Mouse (Mus musculus): ENCODE measurements around the gene Uck2. TPM values are rescaled to one million over a fixed set of nuclear protein-coding genes. Genes with fewer than 3 reads are reported as not detected.

Gene Uck2
- total RNA-seq (2014; rRNA removed), result 71.8 and 91.3 TPM in 2 replicates
- 40.1 and 44.7 TPM in 2 replicates for polyA plus RNA-seq (2015; fragmentation: Nextera tagmentation; extraction: Ambion mirVana)

DNA sequence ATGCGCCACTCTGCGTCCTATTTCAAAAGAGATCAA lies at the start of gene Uck2:
Gene Uck2 (minus strand): TSS at position 1 of the 36 bp plus-strand sequence.
- no peak for TF ChIP-seq CTCF (IDR thresholded peaks at IDR 0.05; ENCODE audit: low read depth)
- WGBS, result 0% methylated on average over 2 of the region's 2 CpGs
- no peak for ATAC-seq

DNA sequence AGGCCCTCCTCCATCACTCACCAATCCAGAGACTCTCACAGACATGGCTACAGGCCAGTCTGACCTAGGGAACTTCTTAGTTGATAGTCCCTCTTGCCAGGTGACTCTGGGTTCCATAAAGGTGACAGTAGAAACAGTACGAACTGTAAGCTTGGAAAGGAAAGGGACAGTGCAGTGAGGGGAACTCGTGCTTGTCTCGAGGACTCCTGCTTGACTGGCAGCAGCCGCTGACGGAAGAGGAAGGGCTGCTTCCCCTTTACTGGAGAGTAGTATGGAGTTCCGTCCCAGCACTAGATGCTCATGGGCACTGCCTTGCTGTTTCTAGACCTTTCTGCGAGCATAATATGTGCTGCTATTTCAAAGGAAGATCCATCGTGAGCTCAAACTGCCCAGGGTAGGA lies 46.0 kb upstream of the Uck2 start:
- no peak for DNase-seq (ENCODE audit: low spot score)
- 90% methylated on average over 8 of the region's 8 CpGs for WGBS
- ATAC-seq, result no peak

More for the DNA sequence above, at the start of gene Uck2:
- no peaks in the 10 kb centered on the region for H3K9me3 ChIP-seq (ENCODE audit: low read length)
- no peak for DNase-seq (ENCODE audit: low spot score)
- H3K27me3 ChIP-seq (ENCODE audit: insufficient read depth, low read length), result no peaks in the 10 kb centered on the region
- peaks cover 7% of the 10 kb centered on the region; the same call in 1 of the 2 replicates for H3K4me1 ChIP-seq (ENCODE audit: insufficient read depth, low read length)
- no peaks in the 10 kb centered on the region for H3K36me3 ChIP-seq (ENCODE audit: insufficient read depth, low read length)
- peak within 1 kb of the TSS; percentile 68 for H3K4me2 ChIP-seq (ENCODE audit: low read depth, low read length)
- H3K27ac ChIP-seq, result peak within 1 kb of the TSS; percentile 95
- H3K9ac ChIP-seq (replicated peaks; ENCODE audit: low read length), result peak within 1 kb of the TSS; percentile 76
- peak within 1 kb of the TSS; percentile 90 for H3K4me3 ChIP-seq (ENCODE audit: low read length)

DNA sequence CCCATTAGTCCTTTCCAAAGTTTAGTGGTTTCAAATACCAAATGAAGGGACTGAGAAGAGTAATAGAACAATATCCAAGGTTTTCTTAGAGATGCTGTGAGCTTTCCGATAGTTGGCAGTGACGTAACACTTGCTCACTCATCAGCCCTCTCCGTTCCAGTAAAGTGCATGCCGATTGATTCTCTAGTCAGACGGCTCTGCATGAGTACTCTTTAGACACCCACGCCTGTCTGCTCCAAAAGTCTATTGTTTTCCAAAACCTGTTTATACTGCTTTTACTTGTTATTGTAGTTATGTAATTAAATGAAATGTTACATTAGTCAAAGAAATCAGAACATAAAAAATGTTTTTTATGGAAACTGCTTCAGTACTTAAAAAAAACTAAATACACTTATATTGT lies 43.7 kb upstream of the Uck2 start:
- peaks cover 39% of the 10 kb centered on the region; the same call in 1 of the 2 replicates for H3K36me3 ChIP-seq (ENCODE audit: insufficient read depth, low read length)
- no peak for TF ChIP-seq CTCF (IDR thresholded peaks at IDR 0.05; ENCODE audit: low read depth)

More for the DNA sequence above, 46.0 kb upstream of the Uck2 start:
- Histone ChIP-seq H3K27me3 (ENCODE audit: insufficient read depth, low read length) (no peaks in the 10 kb centered on the region), H3K4me1 (ENCODE audit: insufficient read depth, low read length) (no peaks in the 10 kb centered on the region), H3K36me3 (ENCODE audit: insufficient read depth, low read length) (peaks cover 39% of the 10 kb centered on the region; the same call in 1 of the 2 replicates), H3K4me3 (ENCODE audit: low read length) (no peak overlapping the region), H3K9ac (replicated peaks; ENCODE audit: low read length) (no peak overlapping the region), H3K27ac (no peak overlapping the region), H3K4me2 (ENCODE audit: low read depth, low read length) (no peak overlapping the region), H3K9me3 (ENCODE audit: low read length) (no peaks in the 10 kb centered on the region)
- TF ChIP-seq CTCF (IDR thresholded peaks at IDR 0.05; ENCODE audit: low read depth), result no peak

DNA sequence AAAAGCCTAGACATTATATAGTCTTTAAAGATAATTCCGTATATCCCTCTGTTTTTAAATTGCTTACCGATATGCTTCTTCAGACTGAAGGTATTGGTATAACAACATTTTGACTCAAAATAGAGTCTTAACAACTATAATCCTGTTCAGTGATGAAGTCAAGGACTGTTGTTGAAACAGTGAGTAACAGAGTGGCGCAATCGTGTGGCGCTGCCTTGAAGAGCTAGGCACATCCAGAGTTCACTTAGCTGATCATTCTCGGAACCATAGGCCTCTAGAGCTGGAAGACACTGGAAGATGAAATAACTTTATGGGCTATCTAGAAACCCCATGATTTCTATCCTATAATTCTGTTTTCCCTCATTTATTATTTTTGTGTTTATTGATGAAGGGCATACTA lies 36.6 kb upstream of the Uck2 start:
- no peak for DNase-seq (ENCODE audit: low spot score)
- Histone ChIP-seq H3K4me3 (ENCODE audit: low read length) (no peak overlapping the region), H3K27me3 (ENCODE audit: insufficient read depth, low read length) (no peaks in the 10 kb centered on the region), H3K9ac (replicated peaks; ENCODE audit: low read length) (no peak overlapping the region), H3K9me3 (ENCODE audit: low read length) (no peaks in the 10 kb centered on the region), H3K27ac (no peak overlapping the region), H3K36me3 (ENCODE audit: insufficient read depth, low read length) (peaks cover 21% of the 10 kb centered on the region), H3K4me1 (ENCODE audit: insufficient read depth, low read length) (no peaks in the 10 kb centered on the region), H3K4me2 (ENCODE audit: low read depth, low read length) (no peak overlapping the region)
- ATAC-seq, result no peak
- 98% methylated on average over 6 of the region's 6 CpGs for WGBS
- no peak for TF ChIP-seq CTCF (IDR thresholded peaks at IDR 0.05; ENCODE audit: low read depth)

More for the DNA sequence above, 43.7 kb upstream of the Uck2 start:
- DNase-seq (ENCODE audit: low spot score) (no peak), ATAC-seq (no peak)
- H3K27me3 ChIP-seq (ENCODE audit: insufficient read depth, low read length), result no peaks in the 10 kb centered on the region
- H3K9me3 ChIP-seq (ENCODE audit: low read length), result no peaks in the 10 kb centered on the region
- H3K27ac ChIP-seq, result no peak overlapping the region
- WGBS, result 87% methylated on average over 6 of the region's 6 CpGs
- no peak overlapping the region for H3K4me3 ChIP-seq (ENCODE audit: low read length)
- H3K9ac ChIP-seq (replicated peaks; ENCODE audit: low read length), result no peak overlapping the region
- H3K4me1 ChIP-seq (ENCODE audit: insufficient read depth, low read length), result no peaks in the 10 kb centered on the region
- H3K4me2 ChIP-seq (ENCODE audit: low read depth, low read length), result no peak overlapping the region

DNA sequence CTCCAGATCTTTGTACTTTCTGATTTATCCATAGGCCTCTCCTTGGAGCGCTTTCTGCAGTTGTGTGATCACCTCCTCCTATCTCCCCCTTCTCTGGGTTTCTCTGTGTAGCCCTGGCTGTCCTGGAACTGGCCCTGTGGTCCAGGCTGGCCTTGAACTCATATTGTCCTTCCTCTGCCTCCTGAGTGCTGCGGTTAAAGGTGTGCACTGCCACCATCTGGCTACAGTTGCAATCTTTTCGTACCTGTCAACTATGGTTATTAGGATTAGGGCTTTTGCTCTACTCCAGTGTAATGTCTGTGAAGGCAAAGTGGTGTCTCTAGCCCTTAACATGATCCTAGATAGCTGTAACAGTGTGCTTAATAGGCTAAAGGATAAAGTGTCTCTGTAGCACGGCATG lies 28.1 kb upstream of the Uck2 start:
- peaks cover 6% of the 10 kb centered on the region; the same call in 1 of the 2 replicates for H3K36me3 ChIP-seq (ENCODE audit: insufficient read depth, low read length)
- WGBS, result 90% methylated on average over 4 of the region's 4 CpGs
- no peak overlapping the region for H3K4me3 ChIP-seq (ENCODE audit: low read length)
- peak; percentile 39 for TF ChIP-seq CTCF (IDR thresholded peaks at IDR 0.05; ENCODE audit: low read depth)
- no peak overlapping the region for H3K9ac ChIP-seq (replicated peaks; ENCODE audit: low read length)
- ATAC-seq, result no peak
- peaks cover 4% of the 10 kb centered on the region; the same call in 1 of the 2 replicates for H3K4me1 ChIP-seq (ENCODE audit: insufficient read depth, low read length)
- DNase-seq (ENCODE audit: low spot score), result no peak
- no peak overlapping the region for H3K4me2 ChIP-seq (ENCODE audit: low read depth, low read length)
- H3K9me3 ChIP-seq (ENCODE audit: low read length), result no peaks in the 10 kb centered on the region
- H3K27me3 ChIP-seq (ENCODE audit: insufficient read depth, low read length), result no peaks in the 10 kb centered on the region
- no peak overlapping the region for H3K27ac ChIP-seq

DNA sequence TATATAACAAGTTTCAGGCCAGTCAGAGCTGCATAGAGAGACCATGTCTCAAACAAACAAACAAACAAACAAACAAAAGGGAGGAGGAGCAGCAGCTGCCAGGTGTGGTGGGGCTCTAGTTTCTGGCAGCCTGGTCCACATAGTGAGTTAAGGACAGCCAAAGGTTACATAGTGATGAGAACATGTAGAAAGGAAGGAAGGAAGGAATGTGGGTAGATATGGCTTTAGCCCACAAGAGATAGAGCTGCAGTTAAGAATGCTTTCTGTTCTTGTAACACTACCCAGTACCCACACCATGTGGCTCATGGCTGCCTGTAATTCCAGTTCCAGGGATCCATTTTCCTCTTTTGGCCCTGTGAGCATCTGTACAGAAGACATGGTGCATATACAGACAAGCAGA lies 27.2 kb upstream of the Uck2 start:
- ATAC-seq, result no peak
- H3K27me3 ChIP-seq (ENCODE audit: insufficient read depth, low read length), result no peaks in the 10 kb centered on the region
- peaks cover 4% of the 10 kb centered on the region; the same call in 1 of the 2 replicates for H3K4me1 ChIP-seq (ENCODE audit: insufficient read depth, low read length)
- no peak overlapping the region for H3K9ac ChIP-seq (replicated peaks; ENCODE audit: low read length)
- H3K27ac ChIP-seq, result no peak overlapping the region
- no peak overlapping the region for H3K4me3 ChIP-seq (ENCODE audit: low read length)
- H3K36me3 ChIP-seq (ENCODE audit: insufficient read depth, low read length), result peaks cover 6% of the 10 kb centered on the region; the same call in 1 of the 2 replicates
- H3K9me3 ChIP-seq (ENCODE audit: low read length), result no peaks in the 10 kb centered on the region
- no peak for TF ChIP-seq CTCF (IDR thresholded peaks at IDR 0.05; ENCODE audit: low read depth)
- H3K4me2 ChIP-seq (ENCODE audit: low read depth, low read length), result no peak overlapping the region
- no peak for DNase-seq (ENCODE audit: low spot score)

DNA sequence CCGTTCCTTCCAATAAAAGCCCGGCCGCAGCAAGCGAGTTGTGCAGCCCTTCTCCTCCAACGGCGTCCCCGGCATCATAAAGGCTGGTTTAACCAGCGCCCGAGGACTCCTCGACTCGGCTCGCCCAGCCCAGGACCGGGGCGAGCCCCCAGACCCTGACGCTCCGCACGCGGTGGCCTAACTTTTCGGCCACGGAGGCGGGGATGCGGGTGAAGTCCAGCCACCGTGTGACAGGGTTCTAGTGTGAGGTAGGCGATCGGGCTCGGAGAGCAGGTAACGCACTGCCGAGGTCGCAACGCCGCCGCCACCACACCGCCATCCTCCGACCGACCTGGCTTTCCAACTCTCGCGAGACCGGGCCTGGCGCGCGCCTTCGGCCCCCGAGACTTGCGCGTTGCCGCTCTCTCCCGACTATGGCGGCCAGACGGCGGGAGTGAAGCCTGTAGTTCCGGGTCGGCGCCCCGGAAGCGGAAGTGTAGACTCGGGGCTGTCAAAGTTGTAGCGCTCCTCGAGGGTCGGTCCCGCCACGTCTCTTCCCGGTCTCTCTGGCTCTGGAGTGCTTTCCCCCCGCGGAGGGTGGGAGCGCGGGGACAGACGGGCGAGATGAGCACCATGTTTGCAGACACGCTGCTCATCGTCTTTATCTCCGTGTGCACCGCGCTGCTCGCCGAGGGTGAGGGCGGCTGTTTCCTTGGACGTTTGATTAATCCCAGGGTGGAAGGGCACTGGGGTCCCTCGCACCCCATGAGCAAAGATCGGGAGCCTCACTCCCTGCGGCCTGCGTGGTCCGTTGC lies 23.3 kb upstream of the Uck2 start, which contains the start of gene Tmco1:
Gene Tmco1 (plus strand): TSS at position 118 of the 794 bp plus-strand sequence.
- peak within 1 kb of the TSS; percentile 80 for H3K4me3 ChIP-seq (ENCODE audit: low read length)
- H3K27me3 ChIP-seq (ENCODE audit: insufficient read depth, low read length), result no peaks in the 10 kb centered on the region
- peak; percentile 99 for ATAC-seq
- peak within 1 kb of the TSS; percentile 94 for H3K9ac ChIP-seq (replicated peaks; ENCODE audit: low read length)
- H3K4me1 ChIP-seq (ENCODE audit: insufficient read depth, low read length), result peaks cover 4% of the 10 kb centered on the region; the same call in 1 of the 2 replicates
- no peaks in the 10 kb centered on the region for H3K36me3 ChIP-seq (ENCODE audit: insufficient read depth, low read length)
- peak; percentile 99 for DNase-seq (ENCODE audit: low spot score)
- TF ChIP-seq CTCF (IDR thresholded peaks at IDR 0.05; ENCODE audit: low read depth), result peak; percentile 48
- peak within 1 kb of the TSS; percentile 96 for H3K27ac ChIP-seq
- under 1% methylated on average over 78 of the region's 82 CpGs for WGBS
- H3K4me2 ChIP-seq (ENCODE audit: low read depth, low read length), result peak within 1 kb of the TSS; percentile 92
- H3K9me3 ChIP-seq (ENCODE audit: low read length), result no peaks in the 10 kb centered on the region

All from hindbrain, postnatal 0 days (tissue).